Mouse (Mus musculus): ENCODE results near the gene Itgad. TPM values are rescaled to one million over a fixed set of nuclear protein-coding genes. Genes with fewer than 3 reads are reported as not detected.

Gene Itgad
- polyA plus RNA-seq, 1 experiment, result 0.13 TPM

GRCm38 (mm10) chr7:128201607-128202006 is 47.4 kb downstream of the Itgad start:
- peaks cover 29% of the 10 kb centered on the region for H3K27me3 ChIP-seq (ENCODE audit: control insufficient read depth, insufficient read depth, insufficient read length)

GRCm38 (mm10) chr7:128203071-128203470 is 48.9 kb downstream of the Itgad start:
- Histone ChIP-seq H3K36me3 (ENCODE audit: control insufficient read depth, insufficient read depth) (peaks cover 13% of the 10 kb centered on the region), H3K79me2 (ENCODE audit: control insufficient read depth, insufficient read depth) (peaks cover 3% of the 10 kb centered on the region), H3K4me2 (ENCODE audit: low read depth) (no peak overlapping the region), H3K4me3 (no peak overlapping the region), H3ac (ENCODE audit: control insufficient read depth, insufficient read length) (no peak overlapping the region), H3K27me3 (ENCODE audit: control insufficient read depth, insufficient read depth, insufficient read length) (peaks cover 23% of the 10 kb centered on the region)
- no peak for TF ChIP-seq TCF12 (IDR thresholded peaks at IDR 0.05; ENCODE audit: insufficient read depth, poor library complexity, severe bottlenecking)
- no peak for TF ChIP-seq POLR2AphosphoS2 (IDR thresholded peaks at IDR 0.05; ENCODE audit: insufficient read length, low read depth)
- TF ChIP-seq SRF (IDR thresholded peaks at IDR 0.05; ENCODE audit: control insufficient read depth, insufficient read length, low read depth), result no peak
- TF ChIP-seq E2F4 (IDR thresholded peaks at IDR 0.05; ENCODE audit: insufficient read depth), result no peak
- TF ChIP-seq REST (IDR thresholded peaks at IDR 0.05; ENCODE audit: insufficient read depth, insufficient read length), result no peak
- no peak for TF ChIP-seq MYOG (IDR thresholded peaks at IDR 0.05; ENCODE audit: control insufficient read depth in 1 of 3, insufficient read depth in 1 of 3, insufficient read length in 2 of 3, low read depth in 2 of 3)
- TF ChIP-seq USF1 (IDR thresholded peaks at IDR 0.05; ENCODE audit: low read depth), result no peak
- no peak for TF ChIP-seq POLR2A (IDR thresholded peaks at IDR 0.05; ENCODE audit: insufficient read length, low read depth)
- no peak for TF ChIP-seq MYOD1 (IDR thresholded peaks at IDR 0.05; ENCODE audit: control insufficient read depth in 1 of 3, insufficient read length in 2 of 3, low read depth in 2 of 3)
- TF ChIP-seq CEBPB (IDR thresholded peaks at IDR 0.05; ENCODE audit: insufficient read depth, poor library complexity, severe bottlenecking), result no peak
- no peak for TF ChIP-seq MAX (IDR thresholded peaks at IDR 0.05; ENCODE audit: low read depth)
- TF ChIP-seq TCF3 (IDR thresholded peaks at IDR 0.05; ENCODE audit: insufficient read length, low read depth), result no peak

More at GRCm38 (mm10) chr7:128201607-128202006, 47.4 kb downstream of the Itgad start:
- Histone ChIP-seq H3K4me3 (no peak overlapping the region), H3K4me2 (ENCODE audit: low read depth) (no peak overlapping the region), H3K36me3 (ENCODE audit: control insufficient read depth, insufficient read depth) (peaks cover 13% of the 10 kb centered on the region), H3K79me2 (ENCODE audit: control insufficient read depth, insufficient read depth) (peaks cover 3% of the 10 kb centered on the region), H3ac (ENCODE audit: control insufficient read depth, insufficient read length) (no peak overlapping the region)
- TF ChIP-seq MAX (IDR thresholded peaks at IDR 0.05; ENCODE audit: low read depth) (no peak), POLR2AphosphoS2 (IDR thresholded peaks at IDR 0.05; ENCODE audit: insufficient read length, low read depth) (peak; percentile 60), POLR2A (IDR thresholded peaks at IDR 0.05; ENCODE audit: insufficient read length, low read depth) (peak; percentile 23)

- H3K79me2 ChIP-seq (ENCODE audit: control insufficient read depth, insufficient read depth), result peaks cover 3% of the 10 kb centered on the region
- H3K27me3 ChIP-seq (ENCODE audit: control insufficient read depth, insufficient read depth, insufficient read length), result peaks cover 14% of the 10 kb centered on the region
- TF ChIP-seq POLR2A (IDR thresholded peaks at IDR 0.05; ENCODE audit: insufficient read length, low read depth) (peak; percentile 60), POLR2AphosphoS2 (IDR thresholded peaks at IDR 0.05; ENCODE audit: insufficient read length, low read depth) (peak; percentile 34), CEBPB (IDR thresholded peaks at IDR 0.05; ENCODE audit: insufficient read depth, poor library complexity, severe bottlenecking) (no peak)
- peak overlapping the region; percentile 93 for H3K4me3 ChIP-seq
- H3K4me2 ChIP-seq (ENCODE audit: low read depth), result peak overlapping the region; percentile 69
- no peak overlapping the region for H3ac ChIP-seq (ENCODE audit: control insufficient read depth, insufficient read length)
- H3K36me3 ChIP-seq (ENCODE audit: control insufficient read depth, insufficient read depth), result peaks cover 13% of the 10 kb centered on the region
Measured at GRCm38 (mm10) chr7:128204179-128204578, 50.0 kb downstream of the Itgad start.

GRCm38 (mm10) chr7:128205695-128206094 is 51.5 kb downstream of the Itgad start:
- Histone ChIP-seq H3K4me3 (peak overlapping the region; percentile 93), H3K4me2 (ENCODE audit: low read depth) (peak overlapping the region; percentile 69)

GRCm38 (mm10) chr7:128206152-128206551 is 52.0 kb downstream of the Itgad start, which contains the start of gene Cox6a2:
Gene Cox6a2, minus strand, starts transcription at chr7:128206387.
- Histone ChIP-seq H3K4me2 (ENCODE audit: low read depth) (peak within 1 kb of the TSS; percentile 69), H3K4me3 (peak within 1 kb of the TSS; percentile 93)
- TF ChIP-seq USF1 (IDR thresholded peaks at IDR 0.05; ENCODE audit: low read depth), result no peak
- no peak for TF ChIP-seq REST (IDR thresholded peaks at IDR 0.05; ENCODE audit: insufficient read depth, insufficient read length)
- no peak for TF ChIP-seq MAX (IDR thresholded peaks at IDR 0.05; ENCODE audit: low read depth)
- peak in 2 of 3 experiments; percentile 15 to 78 for TF ChIP-seq MYOD1 (IDR thresholded peaks at IDR 0.05; ENCODE audit: control insufficient read depth in 1 of 3, insufficient read length in 2 of 3, low read depth in 2 of 3)
- TF ChIP-seq MYOG (IDR thresholded peaks at IDR 0.05; ENCODE audit: control insufficient read depth in 1 of 3, insufficient read depth in 1 of 3, insufficient read length in 2 of 3, low read depth in 2 of 3), result peak in 2 of 3 experiments; percentile 33 to 68
- peak; percentile 85 for TF ChIP-seq POLR2AphosphoS2 (IDR thresholded peaks at IDR 0.05; ENCODE audit: insufficient read length, low read depth)
- TF ChIP-seq CEBPB (IDR thresholded peaks at IDR 0.05; ENCODE audit: insufficient read depth, poor library complexity, severe bottlenecking), result peak; percentile 94; the same call in 1 of the 2 replicates
- no peak for TF ChIP-seq TCF12 (IDR thresholded peaks at IDR 0.05; ENCODE audit: insufficient read depth, poor library complexity, severe bottlenecking)
- TF ChIP-seq E2F4 (IDR thresholded peaks at IDR 0.05; ENCODE audit: insufficient read depth), result no peak
- no peak for TF ChIP-seq TCF3 (IDR thresholded peaks at IDR 0.05; ENCODE audit: insufficient read length, low read depth)
- TF ChIP-seq POLR2A (IDR thresholded peaks at IDR 0.05; ENCODE audit: insufficient read length, low read depth), result peak; percentile 74
- no peak for TF ChIP-seq SRF (IDR thresholded peaks at IDR 0.05; ENCODE audit: control insufficient read depth, insufficient read length, low read depth)

More at GRCm38 (mm10) chr7:128205695-128206094, 51.5 kb downstream of the Itgad start:
- no peak for TF ChIP-seq REST (IDR thresholded peaks at IDR 0.05; ENCODE audit: insufficient read depth, insufficient read length)
- TF ChIP-seq SRF (IDR thresholded peaks at IDR 0.05; ENCODE audit: control insufficient read depth, insufficient read length, low read depth), result no peak
- no peak for TF ChIP-seq E2F4 (IDR thresholded peaks at IDR 0.05; ENCODE audit: insufficient read depth)
- no peak for TF ChIP-seq MYOD1 (IDR thresholded peaks at IDR 0.05; ENCODE audit: control insufficient read depth in 1 of 3, insufficient read length in 2 of 3, low read depth in 2 of 3)
- TF ChIP-seq MYOG (IDR thresholded peaks at IDR 0.05; ENCODE audit: control insufficient read depth in 1 of 3, insufficient read depth in 1 of 3, insufficient read length in 2 of 3, low read depth in 2 of 3), result no peak
- no peak for TF ChIP-seq POLR2AphosphoS2 (IDR thresholded peaks at IDR 0.05; ENCODE audit: insufficient read length, low read depth)
- TF ChIP-seq POLR2A (IDR thresholded peaks at IDR 0.05; ENCODE audit: insufficient read length, low read depth), result no peak
- TF ChIP-seq CEBPB (IDR thresholded peaks at IDR 0.05; ENCODE audit: insufficient read depth, poor library complexity, severe bottlenecking), result no peak
- TF ChIP-seq USF1 (IDR thresholded peaks at IDR 0.05; ENCODE audit: low read depth), result no peak
- TF ChIP-seq TCF12 (IDR thresholded peaks at IDR 0.05; ENCODE audit: insufficient read depth, poor library complexity, severe bottlenecking), result no peak
- TF ChIP-seq TCF3 (IDR thresholded peaks at IDR 0.05; ENCODE audit: insufficient read length, low read depth), result no peak
- H3K79me2 ChIP-seq (ENCODE audit: control insufficient read depth, insufficient read depth), result peaks cover 3% of the 10 kb centered on the region
- H3ac ChIP-seq (ENCODE audit: control insufficient read depth, insufficient read length), result peak overlapping the region; percentile 63
- peaks cover 13% of the 10 kb centered on the region for H3K36me3 ChIP-seq (ENCODE audit: control insufficient read depth, insufficient read depth)
- peaks cover 14% of the 10 kb centered on the region for H3K27me3 ChIP-seq (ENCODE audit: control insufficient read depth, insufficient read depth, insufficient read length)

More at GRCm38 (mm10) chr7:128206152-128206551, 52.0 kb downstream of the Itgad start, which contains the start of gene Cox6a2:
- peaks cover 3% of the 10 kb centered on the region for H3K79me2 ChIP-seq (ENCODE audit: control insufficient read depth, insufficient read depth)
- peak within 1 kb of the TSS; percentile 63 for H3ac ChIP-seq (ENCODE audit: control insufficient read depth, insufficient read length)
- peaks cover 14% of the 10 kb centered on the region for H3K27me3 ChIP-seq (ENCODE audit: control insufficient read depth, insufficient read depth, insufficient read length)
- H3K36me3 ChIP-seq (ENCODE audit: control insufficient read depth, insufficient read depth), result peaks cover 13% of the 10 kb centered on the region
